Mouse (Mus musculus) urinary bladder, adult 18-20 months (tissue): ENCODE measurements around the gene Ccl27a.

Source experiments
- DNase-seq, 2 experiments: peaks; one replicate each; pipeline ENCODE4 v3.0.0; 2022; ENCODE audit warnings: low spot score in 2 of 2, mixed read lengths in 2 of 2

Gene Ccl27a

GRCm38 (mm10) chr4:41755338-41756305 lies 18.4 kb downstream of the Ccl27a start, which contains the start of gene Sigmar1:
Sigmar1 (minus strand) TSS chr4:41756157.
- DNase-seq: peak; percentile 82 to 89

- DNase-seq: no peak
These were observed 19.2 kb downstream of the Ccl27a start, which contains the start of gene Galt for GRCm38 (mm10) chr4:41754797-41755337. Galt (plus strand) TSS chr4:41755228.

GRCm38 (mm10) chr4:41745021-41745420 lies 29.0 kb downstream of the Ccl27a start:
- DNase-seq: no peak

GRCm38 (mm10) chr4:41744131-41744530 lies 29.9 kb downstream of the Ccl27a start:
- DNase-seq: no peak

- DNase-seq: peak; percentile 92 to 96
These were observed 32.9 kb downstream of the Ccl27a start for GRCm38 (mm10) chr4:41741158-41741560.

GRCm38 (mm10) chr4:41740380-41741157 lies 33.5 kb downstream of the Ccl27a start:
- DNase-seq: peak in 1 of 2 experiments; percentile 50

GRCm38 (mm10) chr4:41739260-41739659 lies 34.8 kb downstream of the Ccl27a start:
- no peak for DNase-seq

GRCm38 (mm10) chr4:41738256-41738603 lies 35.8 kb downstream of the Ccl27a start:
- no peak for DNase-seq

GRCm38 (mm10) chr4:41737602-41738255 lies 36.3 kb downstream of the Ccl27a start:
- peak; percentile 58 to 76 for DNase-seq

- peak in 1 of 2 experiments; percentile 19 for DNase-seq
These were observed 42.8 kb downstream of the Ccl27a start, which contains the start of gene Arid3c for GRCm38 (mm10) chr4:41731052-41731765. Arid3c (minus strand) TSS chr4:41731142.

GRCm38 (mm10) chr4:41726826-41727621 lies 47.0 kb downstream of the Ccl27a start:
- no peak for DNase-seq

- peak; percentile 69 to 84 for DNase-seq
These were observed 51.1 kb downstream of the Ccl27a start, which contains the start of gene Dctn3 for GRCm38 (mm10) chr4:41722918-41723351. Dctn3 (minus strand) TSS chr4:41723170.
